Comparison of ENCODE assay signal across 21 mouse cellular contexts in genomic region chr3:127222086-127222485, GRCm38 (mm10).
DNase-seq lines count a peak whose midpoint lies in the region; ATAC-seq lines count a peak whose summit lies in the region.
"Had no signal": no experiment of that assay in that cellular context is flagged by ENCODE, and none has a peak within 500 bp of the region (broad histone marks: within the 10 kb centered on the region; RNA-seq: fewer than 3 reads in every experiment).

No protein-coding gene starts in this region.

- H3K27ac ChIP-seq in midbrain, embryonic 12.5 days (replicated peaks) = no peak overlapping the region
- H3K27ac ChIP-seq in midbrain, embryonic 10.5 days (replicated peaks) = no peak overlapping the region
- no peak overlapping the region for H3K27ac ChIP-seq in forebrain, embryonic 15.5 days (replicated peaks)
- H3K27ac ChIP-seq: embryonic facial prominence, embryonic 13.5 days; forebrain, embryonic 12.5 days; gastrocnemius, adult 2 months; hindbrain, embryonic 10.5 days; hindbrain, embryonic 15.5 days had no signal

- DNase-seq in cerebellum, adult 9-10 months = peak; percentile 30
- DNase-seq in cerebellum, adult 9-11 months = no peak
- DNase-seq in midbrain, embryonic 10.5 days (ENCODE audit: low spot score) = no peak
- DNase-seq in R1 (ENCODE audit: low read depth, low spot score) = peak; percentile 59
- DNase-seq in frontal cortex, postnatal 10 days (ENCODE audit: low spot score in 2 of 2) = no peak
- DNase-seq: adrenal gland, postnatal 10 days; B cell, adult 2 months; cerebellum, adult 11 months; cerebellum, postnatal 36 days; forebrain, postnatal 0 days; gastrocnemius, adult 2 months; gastrocnemius, postnatal 25 days had no signal

- 81% methylated on average over 2 of the region's 2 CpGs for WGBS in midbrain, embryonic 12.5 days
- 85% methylated on average over 2 of the region's 2 CpGs for WGBS in midbrain, embryonic 10.5 days
- WGBS in forebrain, embryonic 15.5 days = 88% methylated on average over 2 of the region's 2 CpGs

- H3K4me3 ChIP-seq in midbrain, embryonic 12.5 days = no peak overlapping the region
- no peak overlapping the region for H3K4me3 ChIP-seq in midbrain, embryonic 10.5 days
- H3K4me3 ChIP-seq in forebrain, embryonic 15.5 days = no peak overlapping the region
- H3K4me3 ChIP-seq: embryonic facial prominence, embryonic 13.5 days; forebrain, embryonic 12.5 days; gastrocnemius, adult 2 months; heart, embryonic 12.5 days; hindbrain, embryonic 10.5 days; hindbrain, embryonic 15.5 days had no signal

- H3K9me3 ChIP-seq in midbrain, embryonic 12.5 days = no peaks in the 10 kb centered on the region
- H3K9me3 ChIP-seq in midbrain, embryonic 10.5 days (replicated peaks) = no peaks in the 10 kb centered on the region
- H3K9me3 ChIP-seq in forebrain, embryonic 15.5 days = no peaks in the 10 kb centered on the region
- H3K9me3 ChIP-seq: embryonic facial prominence, embryonic 13.5 days; forebrain, embryonic 12.5 days; heart, embryonic 12.5 days; hindbrain, embryonic 10.5 days; hindbrain, embryonic 15.5 days had no signal

- ATAC-seq in midbrain, embryonic 12.5 days (ENCODE audit: low FRiP score, low read depth) = no peak
- no peak for ATAC-seq in forebrain, embryonic 15.5 days (replicated peaks)
- ATAC-seq: CD4-positive, CD25-positive, alpha-beta regulatory T cell, adult 4 months; forebrain, postnatal 0 days; Patski had no signal

- H3K4me1 ChIP-seq in midbrain, embryonic 12.5 days = peaks cover 28% of the 10 kb centered on the region
- H3K4me1 ChIP-seq in midbrain, embryonic 10.5 days = peaks cover 28% of the 10 kb centered on the region
- H3K4me1 ChIP-seq in forebrain, embryonic 15.5 days = peaks cover 12% of the 10 kb centered on the region

- peaks cover 4% of the 10 kb centered on the region for H3K27me3 ChIP-seq in midbrain, embryonic 12.5 days
- peaks cover 2% of the 10 kb centered on the region for H3K27me3 ChIP-seq in midbrain, embryonic 10.5 days (ENCODE audit: low read depth, poor library complexity, severe bottlenecking)
- no peaks in the 10 kb centered on the region for H3K27me3 ChIP-seq in forebrain, embryonic 15.5 days
- H3K27me3 ChIP-seq: embryonic facial prominence, embryonic 13.5 days; forebrain, embryonic 12.5 days; heart, embryonic 12.5 days; hindbrain, embryonic 15.5 days; Patski had no signal

- no peaks in the 10 kb centered on the region for H3K36me3 ChIP-seq in midbrain, embryonic 12.5 days
- no peaks in the 10 kb centered on the region for H3K36me3 ChIP-seq in midbrain, embryonic 10.5 days
- no peaks in the 10 kb centered on the region for H3K36me3 ChIP-seq in forebrain, embryonic 15.5 days
- H3K36me3 ChIP-seq: embryonic facial prominence, embryonic 13.5 days; forebrain, embryonic 12.5 days; heart, embryonic 12.5 days; hindbrain, embryonic 10.5 days; hindbrain, embryonic 15.5 days had no signal

- H3K4me2 ChIP-seq in midbrain, embryonic 12.5 days (replicated peaks) = 0 out of 2 replicates have a peak overlapping the region, but pooled peaks have one; percentile 22
- no peak overlapping the region for H3K4me2 ChIP-seq in forebrain, embryonic 15.5 days (replicated peaks)
- H3K4me2 ChIP-seq: embryonic facial prominence, embryonic 13.5 days; forebrain, embryonic 12.5 days; heart, embryonic 12.5 days; hindbrain, embryonic 15.5 days had no signal

- no peak overlapping the region for H3K9ac ChIP-seq in midbrain, embryonic 12.5 days (replicated peaks)
- no peak overlapping the region for H3K9ac ChIP-seq in forebrain, embryonic 15.5 days (replicated peaks)
- H3K9ac ChIP-seq: embryonic facial prominence, embryonic 13.5 days; forebrain, embryonic 12.5 days; forebrain, postnatal 0 days; heart, embryonic 12.5 days; hindbrain, embryonic 15.5 days had no signal

Comparison
In these comparisons a context has a peak if more than half of its experiments do, and no peak if none do; other contexts are left out.
1. DNase-seq: peak in cerebellum, adult 9-10 months (single experiment) and R1 (single experiment); none in cerebellum, adult 9-11 months (single experiment), midbrain, embryonic 10.5 days (single experiment) and frontal cortex, postnatal 10 days (0 of 2).